13 mouse cellular contexts compared by ENCODE assay signal in the genomic region with DNA sequence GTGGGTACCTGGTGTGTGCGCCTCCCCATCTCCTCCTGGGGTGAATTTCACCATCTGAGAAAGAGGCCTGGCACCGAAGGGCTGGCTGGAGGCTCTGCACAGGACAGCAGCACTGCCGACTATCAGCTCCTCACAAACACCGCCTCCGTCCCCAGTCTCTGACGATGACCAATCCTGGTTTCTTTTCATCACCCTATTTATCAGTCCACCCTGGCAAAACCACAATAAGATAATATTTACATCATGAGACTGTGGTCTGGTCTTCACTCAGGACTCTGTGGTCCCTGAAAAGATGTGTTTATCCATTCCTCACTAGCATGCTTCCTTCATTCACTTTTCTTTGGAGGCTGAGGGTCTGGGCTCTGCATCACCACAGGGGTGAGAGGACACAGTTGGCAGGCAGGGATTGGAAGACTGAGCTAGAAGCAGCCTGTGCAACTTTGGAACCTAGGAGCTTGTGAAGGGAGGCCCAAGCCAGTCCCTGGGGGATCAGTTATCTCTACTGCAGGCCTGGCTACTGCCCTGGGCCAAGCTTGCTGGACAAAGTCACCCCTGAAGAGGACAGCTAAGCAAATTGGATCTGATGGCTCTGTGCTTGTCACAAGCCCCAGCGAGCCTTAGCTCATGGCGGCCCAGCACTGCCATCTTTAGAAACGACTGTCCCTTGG. TPM values are rescaled to one million over a fixed set of nuclear protein-coding genes. Genes with fewer than 3 reads are reported as not detected.
DNase-seq lines count a peak whose midpoint lies in the region; ATAC-seq and TF ChIP-seq lines count a peak whose summit lies in the region.
"Had no signal": no experiment of that assay in that cellular context is flagged by ENCODE, and none has a peak within 500 bp of the region (broad histone marks: within the 10 kb centered on the region; RNA-seq: fewer than 3 reads in every experiment).

No protein-coding gene starts in this region.

- TF ChIP-seq POLR2A in cerebellum, adult 2 months (IDR thresholded peaks at IDR 0.05; ENCODE audit: borderline replicate concordance, insufficient read depth, low read length) = no peak

- H3K27me3 ChIP-seq in intestine, embryonic 15.5 days (replicated peaks) = no peaks in the 10 kb centered on the region
- H3K27me3 ChIP-seq in intestine, postnatal 0 days (replicated peaks; ENCODE audit: control insufficient read depth, insufficient read depth, low read length) = no peaks in the 10 kb centered on the region
- H3K27me3 ChIP-seq in heart, embryonic 14.5 days (ENCODE audit: control insufficient read depth, insufficient read depth, low read length) = no peaks in the 10 kb centered on the region
- H3K27me3 ChIP-seq in liver, embryonic 15.5 days = no peaks in the 10 kb centered on the region
- no peaks in the 10 kb centered on the region for H3K27me3 ChIP-seq in cerebellum, adult 2 months (ENCODE audit: control insufficient read depth, insufficient read depth, low read length)
- H3K27me3 ChIP-seq: hindbrain, embryonic 13.5 days had no signal

- peak overlapping the region; percentile 9; the same call in 1 of the 2 replicates for H3K27ac ChIP-seq in intestine, embryonic 15.5 days
- no peak overlapping the region for H3K27ac ChIP-seq in intestine, postnatal 0 days (ENCODE audit: low read depth, low read length)
- H3K27ac ChIP-seq in heart, embryonic 14.5 days (replicated peaks in 1 of 2; ENCODE audit: control insufficient read depth in 1 of 2, insufficient read depth in 1 of 2, low read depth in 2 of 2, low read length in 2 of 2) = peak overlapping the region; percentile 85 to 99
- 0 out of 2 replicates have a peak overlapping the region, but pooled peaks have one; percentile 25 for H3K27ac ChIP-seq in liver, embryonic 15.5 days (replicated peaks)
- no peak overlapping the region for H3K27ac ChIP-seq in cerebellum, adult 2 months (ENCODE audit: insufficient read depth, low read length)
- H3K27ac ChIP-seq: hindbrain, embryonic 13.5 days; macrophage had no signal

- ATAC-seq in intestine, embryonic 15.5 days = no peak
- ATAC-seq in intestine, postnatal 0 days = no peak
- no peak for ATAC-seq in heart, embryonic 14.5 days (ENCODE audit: insufficient number of reproducible peaks, insufficient read depth, low FRiP score, low read depth)
- ATAC-seq in liver, embryonic 15.5 days (ENCODE audit: insufficient read depth) = peak; percentile 51

- peak; percentile 25 for DNase-seq in MEL-GATA-1-ER (ENCODE audit: extremely low read depth, low read depth)
- DNase-seq in cerebellum, postnatal 10 days = no peak
- DNase-seq in cerebellum, adult 2 months = no peak
- DNase-seq in frontal cortex, postnatal 25 days (ENCODE audit: low spot score in 2 of 2) = no peak
- DNase-seq: cerebellum, postnatal 25 days; kidney, postnatal 14 days; thymus, postnatal 14 days had no signal

- no peak for TF ChIP-seq CTCF in intestine, postnatal 0 days (IDR thresholded peaks at IDR 0.05; ENCODE audit: low read depth)
- no peak for TF ChIP-seq CTCF in cerebellum, adult 2 months (IDR thresholded peaks at IDR 0.05; ENCODE audit: borderline replicate concordance, insufficient read depth, low read depth, low read length)

- peaks cover 56% of the 10 kb centered on the region for H3K4me1 ChIP-seq in intestine, embryonic 15.5 days (replicated peaks)
- H3K4me1 ChIP-seq in intestine, postnatal 0 days (replicated peaks; ENCODE audit: control insufficient read depth, insufficient read depth, low read length) = peaks cover 13% of the 10 kb centered on the region
- peaks cover 81 to 93% of the 10 kb centered on the region in 2 experiments for H3K4me1 ChIP-seq in heart, embryonic 14.5 days (ENCODE audit: control insufficient read depth in 2 of 2, insufficient read depth in 2 of 2, low read length in 2 of 2)
- peaks cover 93% of the 10 kb centered on the region for H3K4me1 ChIP-seq in liver, embryonic 15.5 days (replicated peaks)
- peaks cover 26% of the 10 kb centered on the region for H3K4me1 ChIP-seq in cerebellum, adult 2 months (ENCODE audit: control insufficient read depth, insufficient read depth, low read length)

- H3K36me3 ChIP-seq in intestine, embryonic 15.5 days = no peaks in the 10 kb centered on the region
- H3K36me3 ChIP-seq in intestine, postnatal 0 days (ENCODE audit: control insufficient read depth, insufficient read depth) = no peaks in the 10 kb centered on the region
- no peaks in the 10 kb centered on the region for H3K36me3 ChIP-seq in heart, embryonic 14.5 days (ENCODE audit: control insufficient read depth, insufficient read depth, low read length)
- H3K36me3 ChIP-seq in liver, embryonic 15.5 days (replicated peaks) = no peaks in the 10 kb centered on the region; the same call in 1 of the 2 replicates
- H3K36me3 ChIP-seq: hindbrain, embryonic 13.5 days had no signal

- H3K4me2 ChIP-seq in intestine, embryonic 15.5 days (replicated peaks) = no peak overlapping the region
- no peak overlapping the region for H3K4me2 ChIP-seq in intestine, postnatal 0 days (replicated peaks; ENCODE audit: low read depth)
- no peak overlapping the region for H3K4me2 ChIP-seq in heart, embryonic 14.5 days (ENCODE audit: low read length)
- H3K4me2 ChIP-seq in liver, embryonic 15.5 days = peak overlapping the region; percentile 18; the same call in 1 of the 2 replicates
- H3K4me2 ChIP-seq: hindbrain, embryonic 13.5 days had no signal

- no peaks in the 10 kb centered on the region for H3K9me3 ChIP-seq in intestine, embryonic 15.5 days
- no peaks in the 10 kb centered on the region for H3K9me3 ChIP-seq in intestine, postnatal 0 days (ENCODE audit: control insufficient read depth)
- no peaks in the 10 kb centered on the region for H3K9me3 ChIP-seq in heart, embryonic 14.5 days (ENCODE audit: control insufficient read depth, low read length)
- H3K9me3 ChIP-seq in liver, embryonic 15.5 days (replicated peaks) = no peaks in the 10 kb centered on the region
- H3K9me3 ChIP-seq: hindbrain, embryonic 13.5 days had no signal

- H3K9ac ChIP-seq in intestine, embryonic 15.5 days = no peak overlapping the region
- no peak overlapping the region for H3K9ac ChIP-seq in intestine, postnatal 0 days (ENCODE audit: low read depth, low read length)
- no peak overlapping the region for H3K9ac ChIP-seq in heart, embryonic 14.5 days (ENCODE audit: low read length)
- H3K9ac ChIP-seq in liver, embryonic 15.5 days = no peak overlapping the region
- H3K9ac ChIP-seq: hindbrain, embryonic 13.5 days had no signal

- 72% methylated on average over 9 of the region's 9 CpGs for WGBS in intestine, embryonic 15.5 days
- 85% methylated on average over 9 of the region's 9 CpGs for WGBS in intestine, postnatal 0 days
- WGBS in heart, embryonic 14.5 days = 29% methylated on average over 9 of the region's 9 CpGs
- 41% methylated on average over 9 of the region's 9 CpGs for WGBS in liver, embryonic 15.5 days (ENCODE audit: insufficient replicate concordance)
- 83% methylated on average over 9 of the region's 9 CpGs for WGBS in cerebellum, adult 2 months

- H3K4me3 ChIP-seq in intestine, embryonic 15.5 days (replicated peaks) = no peak overlapping the region
- no peak overlapping the region for H3K4me3 ChIP-seq in intestine, postnatal 0 days (ENCODE audit: low read depth, low read length)
- H3K4me3 ChIP-seq in heart, embryonic 14.5 days (ENCODE audit: control insufficient read depth in 1 of 2, insufficient read depth in 1 of 2, low read depth in 1 of 2, low read length in 2 of 2) = no peak overlapping the region
- H3K4me3 ChIP-seq in liver, embryonic 15.5 days (replicated peaks) = no peak overlapping the region
- H3K4me3 ChIP-seq in cerebellum, adult 2 months (replicated peaks; ENCODE audit: insufficient read depth, low read depth, low read length) = no peak overlapping the region
- H3K4me3 ChIP-seq: hindbrain, embryonic 13.5 days had no signal

RNA-seq across cellular contexts. Expression of a gene that starts 45.3 kb away (rescaled TPM):
- 3.1 and 3.8 TPM in 2 replicates for polyA plus RNA-seq in intestine, embryonic 15.5 days (2015; fragmentation: Nextera tagmentation; extraction: Ambion mirVana)
- polyA plus RNA-seq in intestine, postnatal 0 days (2015; fragmentation: Nextera tagmentation; extraction: Ambion mirVana) = 1.5 and 1.9 TPM in 2 replicates
- polyA plus RNA-seq in heart, embryonic 14.5 days (2014; fragmentation: Nextera tagmentation; extraction: Ambion mirVana) = 10.2 and 12.0 TPM in 2 replicates
- polyA plus RNA-seq in liver, embryonic 15.5 days (2015; fragmentation: Nextera tagmentation; extraction: Ambion mirVana) = 1.5 and 2.2 TPM in 2 replicates
- 54.2 and 64.2 TPM in 2 replicates for polyA plus RNA-seq in cerebellum, adult 2 months (2012; rRNA removed)

Comparison
In these comparisons a context has a peak if more than half of its experiments do, and no peak if none do; other contexts are left out.
1. H3K27ac ChIP-seq: peak in intestine, embryonic 15.5 days (single experiment), heart, embryonic 14.5 days (2 of 2) and liver, embryonic 15.5 days (single experiment); none in intestine, postnatal 0 days (single experiment) and cerebellum, adult 2 months (single experiment).